Mouse (Mus musculus): ENCODE data around the gene Dapk2.

- TF ChIP-seq CTCF (IDR thresholded peaks at IDR 0.05; ENCODE audit: low read depth, low read length) (no peak), TAL1 (conservative IDR thresholded peaks at IDR 0.05; ENCODE audit: low read depth, low read length) (no peak), POLR2AphosphoS5 (IDR thresholded peaks at IDR 0.05; ENCODE audit: insufficient replicate concordance, low read depth, low read length) (no peak)
These were observed 55.5 kb downstream of the Dapk2 start for GRCm38 (mm10) chr9:66213386-66214032.

All from G1E (cell line).